Mouse (Mus musculus): ENCODE data around the gene Kcne3.

Kcne3 gene

DNA sequence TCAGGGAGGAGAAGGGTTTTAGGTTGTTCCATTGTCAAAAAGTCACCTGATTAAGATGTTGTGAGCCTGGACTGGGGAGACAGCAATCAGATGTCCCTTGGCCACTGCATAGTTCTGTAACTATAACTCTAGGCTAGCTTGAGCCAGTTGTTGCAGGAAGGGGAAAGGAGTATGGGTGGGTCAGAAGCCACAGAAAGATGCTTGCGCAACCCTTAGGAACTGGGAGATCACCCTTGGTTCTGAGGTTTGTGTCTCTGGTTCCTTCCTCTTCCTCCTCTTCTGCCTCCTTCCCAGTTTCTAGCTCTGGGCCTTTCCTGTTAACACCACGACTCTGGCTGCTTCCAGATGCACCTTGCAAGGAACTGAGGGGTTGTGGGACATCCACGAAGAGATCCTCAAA is 6.1 kb downstream of the Kcne3 start:
- no peak for DNase-seq (ENCODE audit: low spot score)

DNA sequence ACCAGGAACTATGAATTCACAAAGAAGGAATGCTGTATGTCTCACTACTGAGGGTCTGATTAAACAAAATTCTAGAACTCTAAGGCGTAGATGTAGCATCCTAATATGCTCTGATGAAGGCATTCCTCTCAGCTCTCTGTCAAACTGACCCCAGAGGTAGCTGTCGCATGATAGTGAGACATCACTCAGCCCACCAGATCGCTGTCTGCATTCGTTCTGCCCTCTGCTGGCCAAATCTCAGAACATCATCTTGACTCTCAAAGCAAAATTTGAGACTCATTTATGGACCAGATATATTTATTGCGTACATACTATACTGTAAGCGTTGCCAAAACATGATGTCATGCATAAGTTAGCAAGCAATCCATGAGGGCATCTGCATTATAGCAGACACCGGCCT is 11.3 kb downstream of the Kcne3 start:
- peak; percentile 37 for DNase-seq (ENCODE audit: low spot score)

DNA sequence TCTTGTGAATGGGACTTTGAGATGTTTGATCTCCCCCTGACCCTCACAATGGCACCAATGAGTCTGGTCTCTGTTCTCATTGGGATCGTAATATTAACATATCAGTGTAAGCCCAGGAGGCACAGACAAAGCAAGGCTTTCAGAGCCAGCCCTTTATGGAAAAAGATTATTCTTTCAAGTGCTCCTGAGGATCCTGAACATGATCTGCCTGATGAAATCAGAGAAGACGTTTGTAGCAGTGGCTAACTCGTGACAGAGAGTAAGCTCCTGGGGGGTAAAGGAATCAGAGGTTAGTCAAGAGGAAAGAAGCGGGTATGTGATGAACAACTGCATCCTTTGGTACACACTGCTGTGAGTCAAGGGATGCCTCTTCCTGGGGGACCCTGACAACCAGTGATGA is 13.9 kb downstream of the Kcne3 start:
- DNase-seq (ENCODE audit: low spot score), result no peak

DNA sequence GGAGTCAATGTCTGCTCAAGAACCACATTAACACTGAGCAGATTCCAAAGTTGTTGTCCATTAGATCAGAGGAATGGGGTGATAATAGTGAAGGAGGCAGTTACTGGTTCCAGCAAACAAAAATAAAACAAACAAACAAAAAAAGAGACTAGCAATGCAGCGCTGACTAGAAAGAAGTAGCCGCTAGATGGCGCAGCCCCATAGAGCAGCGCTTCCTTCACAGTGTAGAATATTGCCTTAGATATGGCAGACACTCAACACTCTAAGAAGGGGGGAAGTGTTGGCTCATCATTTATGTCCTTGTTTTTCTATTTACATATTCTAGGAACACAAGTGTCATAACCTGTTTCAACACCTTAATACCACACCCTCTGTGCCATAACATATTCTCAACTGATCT is 14.5 kb downstream of the Kcne3 start:
- no peak for DNase-seq (ENCODE audit: low spot score)

DNA sequence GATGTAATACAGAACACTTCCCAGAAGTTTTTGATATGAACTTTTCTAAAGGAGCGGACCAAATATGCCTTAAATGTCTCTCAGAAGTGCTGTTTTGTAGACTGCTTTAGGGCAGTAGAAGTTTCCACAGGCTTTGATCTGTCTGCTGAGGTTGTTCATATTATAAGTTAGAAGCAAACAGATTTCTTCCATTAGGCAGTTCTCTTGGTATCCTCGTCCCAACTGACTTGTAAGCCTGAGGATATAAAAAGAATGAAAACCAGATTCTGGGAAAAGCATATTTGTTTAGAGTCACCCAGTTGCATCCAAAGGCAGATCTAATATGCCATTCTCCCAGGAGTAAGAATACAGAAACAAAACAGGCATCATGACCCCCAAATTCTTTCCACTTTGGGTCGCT is 24.9 kb downstream of the Kcne3 start:
- no peak for DNase-seq (ENCODE audit: low spot score)

DNA sequence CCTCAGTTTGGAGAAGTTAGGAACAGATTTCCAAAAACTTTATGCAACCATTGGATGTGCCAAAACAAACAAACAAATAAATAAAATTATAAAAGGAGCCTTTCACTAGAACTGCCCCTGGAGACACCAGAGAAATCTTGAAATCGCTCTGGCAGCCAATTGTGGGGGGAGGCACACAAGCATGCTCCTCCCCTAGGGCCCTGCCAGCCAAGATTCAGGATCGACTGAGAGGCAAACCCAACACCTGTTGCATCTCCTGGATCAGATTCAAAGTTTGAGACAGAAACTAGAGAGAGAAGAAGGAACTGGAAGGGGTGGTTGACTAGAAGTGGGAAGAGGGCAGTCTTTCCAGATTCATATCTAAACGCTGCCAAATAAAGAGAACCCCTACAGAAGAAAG is 27.3 kb downstream of the Kcne3 start:
- DNase-seq (ENCODE audit: low spot score), result no peak

DNA sequence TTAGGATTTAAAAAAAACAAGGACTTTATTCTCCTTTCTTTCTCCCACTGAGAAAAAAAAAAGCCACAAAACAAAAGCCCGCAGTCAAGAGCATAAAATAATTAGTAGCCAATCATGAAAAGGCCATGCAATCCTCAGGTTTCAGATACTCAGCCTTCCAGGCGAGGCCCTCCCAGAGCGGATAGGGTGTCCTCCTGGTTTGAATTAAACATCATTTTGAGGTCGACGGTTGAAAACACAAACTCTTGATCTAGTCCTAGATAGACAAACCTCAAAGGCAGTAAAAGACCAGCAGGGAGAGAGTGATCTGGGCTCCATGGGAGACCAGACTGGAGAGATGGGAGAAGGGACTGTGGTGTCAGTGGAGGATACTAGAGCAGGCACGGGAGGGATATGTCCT is 28.6 kb downstream of the Kcne3 start:
- no peak for DNase-seq (ENCODE audit: low spot score)

DNA sequence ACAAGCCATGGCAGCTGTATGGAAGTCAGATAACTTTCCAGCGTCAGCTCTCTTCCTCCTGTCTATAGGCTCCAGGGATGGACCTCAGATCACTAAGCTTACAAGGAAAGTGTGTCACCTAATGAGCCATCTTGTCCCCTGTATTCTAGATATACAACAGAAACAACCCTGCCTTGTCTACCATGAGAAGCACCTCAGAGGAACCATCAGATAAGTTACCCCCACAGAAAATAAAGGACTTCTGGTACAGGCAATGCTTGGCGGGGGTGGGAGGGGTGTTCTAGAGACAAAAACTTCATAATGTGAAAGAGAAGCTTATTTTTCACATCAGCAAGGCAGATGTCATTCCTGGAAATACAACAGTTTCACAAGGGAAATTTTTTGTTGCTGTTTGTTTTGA is 29.8 kb downstream of the Kcne3 start:
- no peak for DNase-seq (ENCODE audit: low spot score)

DNA sequence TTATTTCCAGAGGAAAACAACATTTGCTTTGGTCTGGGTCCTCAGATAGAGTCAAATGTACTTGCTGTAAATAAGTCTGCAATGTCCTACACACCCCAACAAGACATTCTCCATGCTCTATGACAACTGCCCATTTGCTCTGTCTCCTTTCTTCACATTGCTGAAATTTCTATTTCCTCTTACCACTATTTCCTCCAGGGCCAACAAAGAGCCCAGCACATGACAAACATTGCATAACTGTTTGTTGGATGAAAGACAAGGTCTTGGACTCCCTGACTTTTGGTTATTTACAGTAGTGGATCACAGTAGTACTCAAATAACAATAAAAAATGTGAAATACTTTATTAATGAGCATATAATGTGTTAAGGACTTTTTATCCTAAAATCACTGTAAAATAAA is 31.6 kb downstream of the Kcne3 start:
- DNase-seq (ENCODE audit: low spot score), result no peak

DNA sequence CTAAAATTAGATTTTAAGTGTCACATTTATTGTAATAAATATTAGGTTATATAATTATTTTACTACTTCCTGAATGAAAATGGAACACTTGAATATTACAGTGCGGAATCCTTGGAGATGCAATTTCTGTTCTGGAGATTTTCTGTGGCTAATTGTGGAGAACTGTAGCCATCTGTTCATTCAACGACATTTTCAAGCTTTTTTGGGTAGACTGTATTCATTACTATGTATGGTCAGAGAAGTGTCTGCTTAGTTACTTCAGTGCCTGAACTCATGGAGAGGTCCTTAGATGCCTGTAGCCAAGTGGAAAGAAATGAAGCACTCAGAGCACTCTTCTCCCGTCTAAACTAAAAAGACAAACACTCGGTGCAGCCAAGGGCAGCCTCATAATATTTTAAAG is 38.0 kb downstream of the Kcne3 start:
- DNase-seq (ENCODE audit: low spot score), result no peak

DNA sequence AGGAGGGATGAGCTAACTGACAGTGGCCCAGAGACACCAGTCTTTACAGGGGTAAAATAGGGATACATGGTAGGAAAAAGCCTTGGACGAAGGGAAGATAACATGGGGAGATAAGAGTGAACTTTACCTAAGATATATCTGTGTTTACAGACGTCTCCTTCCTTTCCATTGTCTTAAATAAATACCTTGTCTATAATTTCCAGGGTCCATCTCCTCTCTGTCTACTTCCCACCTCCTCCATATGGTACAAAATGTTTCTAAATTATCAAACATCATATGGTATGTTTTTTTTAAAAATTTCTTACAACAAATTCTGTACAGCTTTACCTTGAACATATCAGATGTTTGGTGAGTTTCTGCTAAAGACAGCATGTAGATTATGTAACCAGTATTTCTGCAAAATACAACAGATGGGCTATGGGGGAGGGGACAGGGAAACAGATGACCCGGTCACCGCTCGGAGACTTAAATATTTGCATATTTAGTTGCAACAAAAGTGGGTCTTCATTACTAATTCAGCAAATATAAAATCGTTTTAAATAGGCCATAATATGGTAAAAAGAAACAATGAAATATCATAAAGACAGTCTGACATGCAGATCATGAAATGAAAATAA is 38.9 kb downstream of the Kcne3 start:
- DNase-seq (ENCODE audit: low spot score), result no peak

DNA sequence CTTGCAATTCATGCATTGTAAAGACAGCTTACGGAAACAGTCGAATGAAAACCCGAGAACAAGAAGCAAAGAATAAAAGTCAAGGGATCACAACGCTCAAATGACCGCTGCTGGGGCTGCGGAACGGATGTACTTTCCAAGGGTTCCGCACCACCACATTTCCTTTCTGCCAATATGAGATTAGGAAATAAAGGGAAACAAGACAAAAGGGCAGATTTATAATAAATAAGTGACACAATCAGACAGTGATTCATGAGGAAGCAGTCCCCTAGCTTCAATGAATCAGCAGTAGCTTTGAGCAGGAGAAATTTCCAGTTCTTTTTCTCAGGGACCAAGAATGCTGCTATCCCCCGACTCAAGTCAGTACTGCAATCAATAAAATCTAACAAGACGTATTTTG is 39.7 kb downstream of the Kcne3 start:
- no peak for DNase-seq (ENCODE audit: low spot score)

DNA sequence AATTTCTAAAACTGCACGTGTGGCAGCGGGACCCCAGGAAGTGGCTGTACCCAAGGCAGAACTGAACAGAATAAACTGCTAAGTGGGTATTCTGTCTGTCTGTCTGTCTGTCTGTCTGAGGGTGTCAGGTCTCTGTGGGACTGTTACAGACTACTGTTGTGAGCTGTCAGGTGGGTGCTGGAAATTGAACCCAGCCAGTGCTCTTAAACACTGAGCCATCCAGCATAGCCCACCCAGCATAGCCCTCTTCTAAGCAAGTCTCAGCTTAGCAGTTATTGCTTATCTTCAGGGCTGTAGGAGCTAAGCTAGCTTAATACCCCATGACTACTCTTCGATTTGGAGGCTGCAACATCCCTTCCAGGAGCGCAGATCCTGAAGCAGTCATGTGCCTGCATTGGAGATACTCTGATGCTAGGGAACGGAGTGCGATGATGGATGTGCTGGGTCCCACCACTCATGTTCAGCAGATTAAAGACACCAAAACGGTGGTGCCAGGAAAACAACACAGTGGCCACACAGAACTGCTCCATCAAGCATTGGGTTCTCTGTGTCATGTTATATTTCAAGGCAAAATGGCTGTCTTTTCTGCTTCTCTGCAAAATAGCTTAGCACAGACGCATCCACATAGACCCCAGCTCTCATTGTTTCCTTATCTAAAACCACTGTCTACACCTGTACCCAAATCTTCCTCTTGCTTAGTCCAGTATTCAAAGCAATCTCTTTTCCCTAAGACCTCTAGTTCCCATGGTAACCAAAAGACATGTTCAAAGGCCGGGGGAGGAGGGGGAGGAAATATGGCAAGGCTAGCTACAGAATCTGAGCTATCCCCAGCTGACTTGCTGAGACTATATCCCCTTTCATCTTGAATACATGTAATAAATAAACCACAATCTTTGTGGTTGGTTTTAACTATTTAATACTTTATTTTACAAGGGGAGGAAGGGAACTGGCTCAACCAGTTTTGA is 40.6 kb downstream of the Kcne3 start:
- no peak for DNase-seq (ENCODE audit: low spot score)

DNA sequence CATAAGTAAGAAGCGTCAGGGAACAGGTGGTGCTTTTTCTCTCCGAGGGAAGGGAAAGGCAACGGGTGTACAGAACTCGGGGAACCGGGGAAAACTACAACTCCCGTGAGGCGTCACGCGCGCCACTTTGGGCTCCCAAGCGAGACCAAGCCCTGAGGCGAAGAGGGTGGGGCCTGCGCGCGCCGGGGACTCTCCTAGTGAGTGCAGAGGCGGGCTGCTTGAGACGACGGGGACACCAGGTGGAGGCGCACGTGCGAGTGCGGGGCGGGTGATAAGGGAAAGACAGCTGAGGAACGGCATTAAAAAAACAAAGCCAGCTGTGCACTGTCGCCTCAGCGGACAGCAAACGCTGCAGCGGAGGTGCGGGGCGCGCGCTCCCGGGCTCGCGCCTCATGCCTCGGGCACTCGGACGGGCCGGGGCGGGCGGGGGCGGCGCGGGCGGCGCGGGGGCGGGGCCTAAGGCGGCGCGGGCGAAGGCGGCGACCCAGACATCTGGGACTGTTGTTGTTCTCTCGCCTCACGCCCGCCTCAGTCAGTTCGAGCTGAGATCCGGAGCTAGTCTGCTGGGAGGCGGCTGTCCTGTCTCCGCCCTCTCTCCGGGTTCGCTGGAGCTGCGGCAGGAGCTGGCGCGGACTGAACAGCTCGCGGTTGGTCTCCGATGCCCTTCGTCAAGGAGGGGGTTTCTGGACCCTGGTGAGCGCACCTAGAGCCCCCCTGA is 51.0 kb downstream of the Kcne3 start, which contains the start of gene Pgm2l1:
Gene Pgm2l1, plus strand, starts transcription at position 237 of the 718 bp plus-strand sequence.
- DNase-seq (ENCODE audit: low spot score), result peak; percentile 93

DNA sequence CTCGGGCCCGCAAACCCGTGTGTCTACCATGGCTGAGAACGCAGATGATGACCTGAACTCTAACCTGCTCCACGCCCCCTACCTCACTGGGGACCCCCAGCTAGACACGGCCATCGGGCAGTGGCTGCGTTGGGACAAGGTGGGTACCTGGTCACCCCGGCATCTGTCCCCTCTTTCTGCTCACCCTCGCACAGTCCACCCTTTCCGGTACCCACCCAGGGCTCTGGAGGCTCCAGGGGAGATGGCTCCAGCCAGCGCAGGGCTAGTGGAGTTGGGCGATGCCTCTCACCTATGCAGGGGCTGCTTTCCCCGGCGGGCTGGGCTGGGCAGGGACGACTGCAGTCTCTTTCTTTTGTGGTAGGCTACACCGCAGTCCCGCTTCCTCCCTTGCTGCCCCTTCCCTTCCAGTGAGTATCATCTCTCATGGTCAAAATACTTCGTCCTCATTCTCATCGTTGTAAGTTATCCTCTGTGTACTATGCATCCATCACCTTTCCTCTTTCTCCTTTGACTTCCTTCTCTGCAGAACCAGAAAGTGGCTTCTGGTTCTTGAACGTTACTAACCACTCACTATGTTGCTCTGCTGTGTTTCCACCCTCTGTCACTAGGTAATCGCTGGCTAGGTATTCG is 51.7 kb downstream of the Kcne3 start:
- no peak for DNase-seq (ENCODE audit: low spot score)

DNA sequence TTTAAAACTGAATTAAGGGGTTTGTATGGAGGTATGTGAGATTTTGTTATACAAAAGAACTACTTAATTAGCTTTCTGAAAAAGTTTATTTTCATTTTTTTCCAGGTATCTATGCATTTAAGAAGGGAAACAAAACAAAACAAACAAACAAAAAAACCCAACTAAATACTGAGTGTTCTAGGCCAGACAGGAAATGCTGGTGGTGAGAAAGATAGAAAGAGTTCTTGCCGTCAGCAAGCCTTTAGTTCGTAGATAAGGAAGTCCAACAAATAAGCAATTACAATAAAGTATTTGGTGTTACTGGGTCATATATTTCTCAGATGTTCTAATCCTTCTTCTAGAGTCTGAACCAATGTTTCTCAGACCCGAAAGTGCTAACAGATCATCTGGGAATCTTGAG is 52.7 kb downstream of the Kcne3 start:
- no peak for DNase-seq (ENCODE audit: low spot score)

DNA sequence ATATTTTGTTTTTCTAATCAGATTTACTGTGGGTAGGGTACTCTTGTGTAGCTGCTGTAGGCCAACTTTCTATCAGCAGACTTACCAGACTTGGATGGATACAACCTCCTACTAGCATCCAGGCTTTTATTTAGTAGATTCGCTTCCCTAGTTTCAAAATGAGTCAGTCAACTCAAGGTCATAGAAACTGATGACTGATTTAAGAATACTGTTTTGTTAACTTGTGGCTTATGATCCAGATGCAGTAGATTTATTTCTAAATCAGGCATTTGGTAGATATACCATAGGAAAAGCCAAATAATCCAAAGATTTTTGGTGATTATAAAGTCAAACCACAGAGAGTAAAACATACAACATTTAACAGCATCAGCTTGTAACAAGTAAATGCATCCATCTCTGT is 54.3 kb downstream of the Kcne3 start:
- no peak for DNase-seq (ENCODE audit: low spot score)

DNA sequence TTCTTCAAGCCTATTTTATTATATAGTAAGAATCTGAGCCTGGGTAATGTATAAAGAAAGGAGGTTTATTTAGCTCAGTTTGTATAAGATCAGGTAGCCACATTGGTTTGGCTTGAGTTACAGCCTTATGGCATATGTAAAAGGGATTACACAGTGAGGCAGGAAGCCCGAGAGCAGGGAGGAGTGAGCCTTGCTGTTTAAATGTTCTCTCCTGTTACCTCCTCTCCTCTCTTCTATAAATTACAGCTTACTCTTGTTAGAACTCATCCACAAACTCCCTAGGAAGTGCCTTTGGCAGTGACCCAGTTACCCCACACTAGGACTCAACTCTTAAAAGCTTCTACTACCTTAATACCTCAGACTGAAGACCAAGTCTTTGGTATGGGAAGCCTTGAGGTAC is 55.4 kb downstream of the Kcne3 start:
- no peak for DNase-seq (ENCODE audit: low spot score)

DNA sequence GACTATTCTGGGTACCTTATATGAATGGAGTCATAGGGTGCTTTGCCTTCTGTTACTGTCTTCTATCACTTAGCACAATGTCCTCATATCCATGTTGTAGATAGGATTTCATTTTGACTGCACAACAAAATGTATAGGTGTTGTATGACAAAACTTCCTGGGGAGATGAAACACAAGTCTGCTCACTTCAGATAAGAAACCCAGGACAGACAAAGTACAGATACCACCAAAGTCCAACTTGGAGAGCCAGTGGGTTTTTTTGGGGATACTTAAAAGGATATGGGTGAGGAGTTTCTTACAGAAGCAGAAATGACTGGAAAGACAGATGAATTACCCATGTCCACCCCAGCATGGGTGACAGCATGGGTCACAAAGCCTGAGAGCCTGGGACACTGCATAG is 57.4 kb downstream of the Kcne3 start:
- no peak for DNase-seq (ENCODE audit: low spot score)
